Mouse (Mus musculus): ENCODE results near the gene Fam241b. TPM values are rescaled to one million over a fixed set of nuclear protein-coding genes. Genes with fewer than 3 reads are reported as not detected.

Gene Fam241b
- polyA plus RNA-seq, 2 experiments = 5.0 to 8.5 TPM

GRCm38 (mm10) chr10:62099749-62100403, 43.8 kb downstream of the Fam241b start:
- H3K36me3 ChIP-seq (ENCODE audit: control insufficient read depth, insufficient read depth, low read length) = no peaks in the 10 kb centered on the region
- H3K9me3 ChIP-seq (ENCODE audit: control insufficient read depth, low read length) = no peaks in the 10 kb centered on the region
- H3K4me2 ChIP-seq (replicated peaks; ENCODE audit: low read depth, low read length, severe bottlenecking) = no peak overlapping the region
- H3K4me3 ChIP-seq (replicated peaks; ENCODE audit: low read length) = no peak overlapping the region
- DNase-seq (ENCODE audit: low spot score) (peak; percentile 53), ATAC-seq (ENCODE audit: low FRiP score, low read depth) (peak; percentile 68; the same call in 1 of the 2 replicates)
- H3K27ac ChIP-seq (replicated peaks; ENCODE audit: low read depth, low read length) = no peak overlapping the region
- TF ChIP-seq POLR2A (IDR thresholded peaks at IDR 0.05; ENCODE audit: borderline replicate concordance, extremely low read depth, insufficient read depth, insufficient read length) = no peak
- H3K9ac ChIP-seq (ENCODE audit: low read depth, low read length, severe bottlenecking) = no peak overlapping the region
- H3K27me3 ChIP-seq (ENCODE audit: control insufficient read depth, insufficient read depth, low read length) = no peaks in the 10 kb centered on the region
- WGBS = 49% methylated on average over 10 of the region's 10 CpGs
- peaks cover 18% of the 10 kb centered on the region for H3K4me1 ChIP-seq (ENCODE audit: control insufficient read depth, insufficient read depth, low read length)

GRCm38 (mm10) chr10:62094401-62094800, 49.3 kb downstream of the Fam241b start:
- H3K9me3 ChIP-seq (ENCODE audit: control insufficient read depth, low read length) = no peaks in the 10 kb centered on the region
- H3K36me3 ChIP-seq (ENCODE audit: control insufficient read depth, insufficient read depth, low read length) = no peaks in the 10 kb centered on the region
- DNase-seq (ENCODE audit: low spot score) = no peak
- H3K4me3 ChIP-seq (replicated peaks; ENCODE audit: low read length) = no peak overlapping the region
- TF ChIP-seq POLR2A (IDR thresholded peaks at IDR 0.05; ENCODE audit: borderline replicate concordance, extremely low read depth, insufficient read depth, insufficient read length) = no peak
- no peaks in the 10 kb centered on the region for H3K4me1 ChIP-seq (ENCODE audit: control insufficient read depth, insufficient read depth, low read length)
- H3K27ac ChIP-seq (replicated peaks; ENCODE audit: low read depth, low read length) = no peak overlapping the region
- H3K4me2 ChIP-seq (replicated peaks; ENCODE audit: low read depth, low read length, severe bottlenecking) = no peak overlapping the region
- no peak for ATAC-seq (ENCODE audit: low FRiP score, low read depth)
- 78% methylated on average over 6 of the region's 6 CpGs for WGBS
- H3K27me3 ChIP-seq (ENCODE audit: control insufficient read depth, insufficient read depth, low read length) = no peaks in the 10 kb centered on the region
- H3K9ac ChIP-seq (ENCODE audit: low read depth, low read length, severe bottlenecking) = no peak overlapping the region

- H3K4me1 ChIP-seq (ENCODE audit: control insufficient read depth, insufficient read depth, low read length) = no peaks in the 10 kb centered on the region
- no peak overlapping the region for H3K9ac ChIP-seq (ENCODE audit: low read depth, low read length, severe bottlenecking)
- no peak for TF ChIP-seq POLR2A (IDR thresholded peaks at IDR 0.05; ENCODE audit: borderline replicate concordance, extremely low read depth, insufficient read depth, insufficient read length)
- H3K36me3 ChIP-seq (ENCODE audit: control insufficient read depth, insufficient read depth, low read length) = no peaks in the 10 kb centered on the region
- DNase-seq (ENCODE audit: low spot score) (no peak), ATAC-seq (ENCODE audit: low FRiP score, low read depth) (no peak)
- no peak overlapping the region for H3K4me3 ChIP-seq (replicated peaks; ENCODE audit: low read length)
- 83% methylated on average over 7 of the region's 7 CpGs for WGBS
- H3K27ac ChIP-seq (replicated peaks; ENCODE audit: low read depth, low read length) = no peak overlapping the region
- no peaks in the 10 kb centered on the region for H3K27me3 ChIP-seq (ENCODE audit: control insufficient read depth, insufficient read depth, low read length)
- H3K9me3 ChIP-seq (ENCODE audit: control insufficient read depth, low read length) = no peaks in the 10 kb centered on the region
- no peak overlapping the region for H3K4me2 ChIP-seq (replicated peaks; ENCODE audit: low read depth, low read length, severe bottlenecking)
Observed at GRCm38 (mm10) chr10:62093903-62094302, 49.8 kb downstream of the Fam241b start.

- Histone ChIP-seq H3K4me3 (replicated peaks; ENCODE audit: low read length) (no peak overlapping the region), H3K36me3 (ENCODE audit: control insufficient read depth, insufficient read depth, low read length) (no peaks in the 10 kb centered on the region), H3K9me3 (ENCODE audit: control insufficient read depth, low read length) (no peaks in the 10 kb centered on the region), H3K9ac (ENCODE audit: low read depth, low read length, severe bottlenecking) (no peak overlapping the region), H3K27me3 (ENCODE audit: control insufficient read depth, insufficient read depth, low read length) (no peaks in the 10 kb centered on the region), H3K27ac (replicated peaks; ENCODE audit: low read depth, low read length) (no peak overlapping the region), H3K4me2 (replicated peaks; ENCODE audit: low read depth, low read length, severe bottlenecking) (no peak overlapping the region), H3K4me1 (ENCODE audit: control insufficient read depth, insufficient read depth, low read length) (no peaks in the 10 kb centered on the region)
- no peak for TF ChIP-seq POLR2A (IDR thresholded peaks at IDR 0.05; ENCODE audit: borderline replicate concordance, extremely low read depth, insufficient read depth, insufficient read length)
- no peak for DNase-seq (ENCODE audit: low spot score)
- no peak for ATAC-seq (ENCODE audit: low FRiP score, low read depth)
Observed at GRCm38 (mm10) chr10:62089486-62089885, 54.2 kb downstream of the Fam241b start.

- H3K9ac ChIP-seq (ENCODE audit: low read depth, low read length, severe bottlenecking) = 0 out of 2 replicates have a peak overlapping the region, but pooled peaks have one; percentile 16
- no peak overlapping the region for H3K27ac ChIP-seq (replicated peaks; ENCODE audit: low read depth, low read length)
- DNase-seq (ENCODE audit: low spot score) (no peak), ATAC-seq (ENCODE audit: low FRiP score, low read depth) (no peak)
- 43% methylated on average over 7 of the region's 7 CpGs for WGBS
- H3K4me3 ChIP-seq (replicated peaks; ENCODE audit: low read length) = no peak overlapping the region
- no peaks in the 10 kb centered on the region for H3K36me3 ChIP-seq (ENCODE audit: control insufficient read depth, insufficient read depth, low read length)
- H3K27me3 ChIP-seq (ENCODE audit: control insufficient read depth, insufficient read depth, low read length) = no peaks in the 10 kb centered on the region
- no peak overlapping the region for H3K4me2 ChIP-seq (replicated peaks; ENCODE audit: low read depth, low read length, severe bottlenecking)
- no peak for TF ChIP-seq POLR2A (IDR thresholded peaks at IDR 0.05; ENCODE audit: borderline replicate concordance, extremely low read depth, insufficient read depth, insufficient read length)
- H3K9me3 ChIP-seq (ENCODE audit: control insufficient read depth, low read length) = no peaks in the 10 kb centered on the region
- no peaks in the 10 kb centered on the region for H3K4me1 ChIP-seq (ENCODE audit: control insufficient read depth, insufficient read depth, low read length)
Observed at GRCm38 (mm10) chr10:62089071-62089470, 54.6 kb downstream of the Fam241b start.
